Mouse (Mus musculus) bone marrow, adult 2 months (tissue): ENCODE measurements around the gene Grb10.

Experiments used
- CTCF ChIP-seq: fragments of 200-500 bp; IDR thresholded peaks from 2 replicates; pipeline ENCODE4 v1.5.1; 2011; ENCODE audit warnings: low read length, control low read depth; ENCODE audit not compliant: control insufficient read depth, insufficient read depth
- POLR2A ChIP-seq: fragments of 200-500 bp; IDR thresholded peaks from 2 replicates; pipeline ENCODE4 v1.6.1; 2011; ENCODE audit warnings: low read depth, mild to moderate bottlenecking, control low read depth, low read length, borderline replicate concordance; ENCODE audit not compliant: control insufficient read depth

DNA sequence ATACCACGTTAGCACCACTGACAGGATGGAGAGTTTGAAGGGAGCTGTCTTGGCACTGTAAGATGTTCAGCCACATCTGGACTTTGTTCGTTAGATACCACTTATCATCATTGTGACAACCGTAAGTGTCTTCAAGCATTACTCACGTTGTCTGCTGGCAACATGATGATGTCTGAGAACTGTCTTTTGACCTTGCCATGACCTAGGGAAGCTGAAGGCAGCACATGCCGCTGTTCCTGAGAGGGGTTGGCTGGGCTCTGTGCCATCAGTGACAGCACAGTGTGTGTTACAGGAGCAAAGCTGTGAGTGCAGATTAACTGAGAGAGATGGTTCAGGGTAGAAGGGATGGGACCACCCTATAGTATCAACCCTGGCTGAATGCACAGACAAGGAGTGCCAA lies 137.0 kb downstream of the Grb10 start:
- TF ChIP-seq POLR2A (no peak), CTCF (no peak)
